Mouse (Mus musculus) lung, adult 2 months (tissue): ENCODE measurements around the gene Usp34.
"Not testable (repeated sequence)": the region's sequence is repeated elsewhere in the genome, so short reads cannot be mapped to it uniquely, and the experiment has no call there.

ENCODE experiments used
- CTCF ChIP-seq: fragments of 200-500 bp; IDR thresholded peaks from 2 replicates; pipeline ENCODE4 v1.5.1; 2011; ENCODE audit warnings: mild to moderate bottlenecking, low read length, control low read depth; ENCODE audit not compliant: insufficient read depth
- POLR2A ChIP-seq: fragments of 200-500 bp; IDR thresholded peaks from 2 replicates; pipeline ENCODE4 v1.6.1; 2011; ENCODE audit warnings: low read depth, mild to moderate bottlenecking, control low read depth, low read length, borderline replicate concordance; ENCODE audit errors: extremely low read depth

DNA sequence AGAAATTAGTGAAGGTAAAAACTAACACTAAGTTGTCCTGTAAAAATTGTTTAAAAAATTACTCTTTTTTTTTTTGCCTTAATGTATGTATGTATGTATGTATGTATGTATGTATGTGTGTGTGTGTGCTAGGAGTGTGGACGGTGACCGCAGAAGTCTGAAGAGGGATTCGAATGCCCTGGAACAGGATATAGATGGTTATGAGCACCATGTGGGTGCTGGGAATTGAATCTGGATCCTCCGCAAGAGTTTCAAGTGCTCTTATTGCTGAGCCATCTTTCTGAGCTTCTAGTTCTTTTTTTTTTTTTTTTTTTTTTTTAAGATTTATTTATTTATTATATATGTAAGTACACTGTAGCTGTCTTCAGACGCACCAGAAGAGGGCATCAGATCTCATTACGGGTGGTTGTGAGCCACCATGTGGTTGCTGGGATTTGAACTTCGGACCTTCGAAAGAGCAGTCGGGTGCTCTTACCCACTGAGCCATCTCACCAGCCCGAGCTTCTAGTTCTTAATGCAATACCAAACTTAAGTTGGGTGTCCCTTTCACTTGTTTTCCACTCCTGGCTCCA lies 1.5 kb upstream of the Usp34 start:
- TF ChIP-seq CTCF, POLR2A: not testable (repeated sequence)
